Mouse (Mus musculus): ENCODE measurements around the gene Otub2. TPM values are rescaled to one million over a fixed set of nuclear protein-coding genes. Genes with fewer than 3 reads are reported as not detected.
A peak's percentile ranks its signal among the peaks of the same experiment; 100 is the strongest.

Otub2 gene
- polyA plus RNA-seq (2016; fragmentation: Nextera tagmentation; extraction: Ambion mirVana) = 8.3 and 10.0 TPM in 2 replicates

DNA sequence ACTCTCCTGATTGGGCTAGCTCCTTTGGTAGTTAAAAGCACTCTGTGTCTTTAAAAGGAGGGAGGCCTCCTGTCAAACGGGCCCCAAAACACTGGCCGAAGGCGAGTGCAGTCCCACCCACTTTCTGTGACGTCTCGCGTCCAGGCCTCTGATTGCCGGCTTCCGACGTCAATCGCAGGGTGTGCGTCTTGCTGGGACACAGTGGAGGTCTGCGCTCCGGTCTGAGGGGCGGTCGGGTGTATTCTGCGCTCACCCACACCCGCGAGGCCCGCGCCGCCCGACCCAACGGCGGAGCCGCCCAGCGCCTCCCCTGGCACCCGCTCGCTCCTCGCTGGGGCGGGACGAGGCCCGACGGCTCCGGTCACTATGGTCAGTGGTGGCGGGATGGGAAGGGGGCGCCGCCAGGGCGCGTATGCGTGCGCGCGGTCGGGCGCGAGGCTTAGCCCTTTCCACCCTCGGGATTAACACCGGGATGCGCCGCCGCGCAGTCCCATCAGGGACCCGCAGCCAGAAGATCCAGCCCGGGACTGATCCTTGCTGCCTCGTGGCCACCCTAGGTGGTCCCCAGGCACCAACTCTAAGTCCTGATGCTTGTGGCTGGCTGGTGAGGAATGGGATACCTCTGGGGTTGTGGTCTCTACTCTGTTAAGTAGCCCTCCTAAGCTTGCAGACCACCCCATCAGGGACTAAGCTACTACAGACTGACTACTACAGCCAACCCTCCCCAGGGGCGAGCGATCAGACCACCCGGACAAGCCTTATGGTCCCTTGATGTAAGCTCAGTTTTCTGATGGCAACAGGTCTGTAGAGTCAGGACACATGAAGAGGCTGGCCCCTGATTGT, at the start of gene Otub2:
Gene Otub2, plus strand, starts transcription at position 178 of the 843 bp plus-strand sequence.
- Histone ChIP-seq H3K36me3 (no peaks in the 10 kb centered on the region), H3K27ac (peak within 1 kb of the TSS; percentile 93), H3K9me3 (replicated peaks) (no peaks in the 10 kb centered on the region), H3K4me1 (peaks cover 18% of the 10 kb centered on the region), H3K4me3 (peak within 1 kb of the TSS; percentile 86), H3K27me3 (ENCODE audit: low read depth, poor library complexity, severe bottlenecking) (no peaks in the 10 kb centered on the region)
- DNase-seq (ENCODE audit: low spot score) = peak; percentile 93
- 1% methylated on average over 58 of the region's 58 CpGs for WGBS

- H3K4me3 ChIP-seq = no peak overlapping the region
- WGBS = 90% methylated on average over 5 of the region's 5 CpGs
- H3K36me3 ChIP-seq = no peaks in the 10 kb centered on the region
- no peak for DNase-seq (ENCODE audit: low spot score)
- no peaks in the 10 kb centered on the region for H3K9me3 ChIP-seq (replicated peaks)
- H3K4me1 ChIP-seq = no peaks in the 10 kb centered on the region
- no peaks in the 10 kb centered on the region for H3K27me3 ChIP-seq (ENCODE audit: low read depth, poor library complexity, severe bottlenecking)
- no peak overlapping the region for H3K27ac ChIP-seq
Measured at GRCm38 (mm10) chr12:103341212-103341611, 47.3 kb upstream of the Otub2 start.

DNA sequence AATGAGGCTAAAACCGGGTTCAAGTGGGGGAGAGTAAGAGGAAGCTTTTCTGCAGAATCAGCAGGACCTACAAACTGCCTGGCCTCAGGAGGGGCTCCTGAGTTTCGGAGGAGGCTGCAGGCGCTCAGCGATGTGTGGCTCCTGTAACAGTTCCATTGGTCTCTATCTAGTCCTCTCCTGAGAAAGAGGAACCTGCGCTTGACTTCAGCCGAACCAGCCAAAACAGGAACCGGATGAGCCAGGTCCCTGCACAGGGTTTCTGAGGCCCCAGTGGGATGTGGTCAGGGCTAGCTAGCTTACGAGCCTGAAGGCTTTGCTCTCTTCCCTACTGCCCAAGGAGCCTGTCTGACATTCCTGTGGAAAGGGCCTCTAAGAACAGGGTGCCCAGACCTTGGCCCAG, 45.0 kb upstream of the Otub2 start:
- 85% methylated on average over 8 of the region's 8 CpGs for whole genome bisulfite sequencing
- no peak overlapping the region for H3K27ac ChIP-seq
- no peak for DNase-seq (ENCODE audit: low spot score)
- no peaks in the 10 kb centered on the region for H3K36me3 ChIP-seq
- no peaks in the 10 kb centered on the region for H3K9me3 ChIP-seq (replicated peaks)
- H3K27me3 ChIP-seq (ENCODE audit: low read depth, poor library complexity, severe bottlenecking) = no peaks in the 10 kb centered on the region
- H3K4me3 ChIP-seq = no peak overlapping the region
- H3K4me1 ChIP-seq = peaks cover 7% of the 10 kb centered on the region; the same call in 1 of the 2 replicates

DNA sequence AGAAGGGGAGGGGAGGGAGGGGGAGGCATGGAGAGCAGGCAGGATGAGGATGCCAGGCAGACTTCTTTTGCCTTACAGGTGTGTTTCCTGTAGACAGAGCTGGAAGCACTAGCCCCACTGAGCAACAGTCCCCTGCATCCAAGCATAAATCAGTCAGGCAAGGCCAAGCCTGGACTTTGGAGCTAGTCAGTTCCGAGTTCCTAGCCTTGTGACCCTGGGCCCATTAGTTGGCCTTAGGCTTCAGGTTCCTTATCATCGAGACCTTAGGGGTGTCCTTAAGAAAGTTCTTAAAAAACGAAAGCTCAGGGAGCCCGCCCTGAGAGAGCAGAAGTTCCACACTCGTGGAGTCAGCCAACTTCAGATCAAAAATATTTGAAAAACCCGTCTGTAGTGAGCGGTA, 43.5 kb upstream of the Otub2 start:
- no peaks in the 10 kb centered on the region for H3K36me3 ChIP-seq
- peaks cover 7% of the 10 kb centered on the region; the same call in 1 of the 2 replicates for H3K4me1 ChIP-seq
- no peaks in the 10 kb centered on the region for H3K27me3 ChIP-seq (ENCODE audit: low read depth, poor library complexity, severe bottlenecking)
- WGBS = 90% methylated on average over 7 of the region's 7 CpGs
- H3K9me3 ChIP-seq (replicated peaks) = no peaks in the 10 kb centered on the region
- no peak overlapping the region for H3K4me3 ChIP-seq
- DNase-seq (ENCODE audit: low spot score) = no peak
- no peak overlapping the region for H3K27ac ChIP-seq

DNA sequence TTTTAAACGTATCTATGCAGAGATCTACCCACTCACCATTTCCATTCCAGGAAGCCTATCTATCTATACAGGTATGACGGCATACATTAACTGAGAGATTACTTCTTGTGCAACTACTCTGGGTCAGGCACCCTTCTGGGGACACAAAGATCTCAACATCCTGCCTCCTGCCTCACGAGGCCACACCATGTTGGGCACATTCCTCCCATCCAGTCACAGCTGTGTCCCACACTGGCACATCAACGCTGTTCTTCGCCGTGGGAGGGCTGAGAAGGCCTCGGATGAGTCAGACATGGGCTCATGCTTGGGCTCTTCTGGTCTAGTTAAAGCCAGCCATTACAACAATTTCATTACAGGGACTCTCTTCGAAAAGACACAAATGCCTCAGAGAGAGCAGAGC, 41.5 kb upstream of the Otub2 start:
- Histone ChIP-seq H3K4me3 (no peak overlapping the region), H3K4me1 (peaks cover 7% of the 10 kb centered on the region; the same call in 1 of the 2 replicates), H3K36me3 (no peaks in the 10 kb centered on the region), H3K9me3 (replicated peaks) (no peaks in the 10 kb centered on the region), H3K27me3 (ENCODE audit: low read depth, poor library complexity, severe bottlenecking) (no peaks in the 10 kb centered on the region), H3K27ac (no peak overlapping the region)
- WGBS = 90% methylated on average over 8 of the region's 8 CpGs
- no peak for DNase-seq (ENCODE audit: low spot score)

DNA sequence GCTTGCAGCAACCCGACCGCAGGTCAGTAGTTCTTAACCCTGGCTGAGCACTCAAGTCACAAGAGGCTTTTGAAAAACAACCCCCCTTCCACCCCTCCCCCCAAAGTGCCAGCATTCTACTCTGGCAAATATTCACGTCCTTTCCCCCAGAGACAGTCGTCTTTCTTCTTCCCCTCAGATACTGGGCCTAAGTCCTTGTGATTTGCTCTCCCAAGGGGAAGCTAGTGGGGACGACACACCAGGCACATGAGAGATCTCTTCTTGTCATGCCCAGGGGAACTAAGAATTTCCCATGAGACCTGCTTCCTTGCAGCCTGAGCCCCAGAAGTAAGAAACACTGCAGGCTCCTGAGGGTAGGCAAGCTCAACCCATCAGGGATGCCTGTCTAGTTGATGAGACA, 41.1 kb upstream of the Otub2 start:
- H3K4me3 ChIP-seq = no peak overlapping the region
- peaks cover 7% of the 10 kb centered on the region; the same call in 1 of the 2 replicates for H3K4me1 ChIP-seq
- H3K36me3 ChIP-seq = no peaks in the 10 kb centered on the region
- H3K27me3 ChIP-seq (ENCODE audit: low read depth, poor library complexity, severe bottlenecking) = no peaks in the 10 kb centered on the region
- 69% methylated on average over 5 of the region's 5 CpGs for WGBS
- H3K9me3 ChIP-seq (replicated peaks) = no peaks in the 10 kb centered on the region
- no peak for DNase-seq (ENCODE audit: low spot score)
- no peak overlapping the region for H3K27ac ChIP-seq

DNA sequence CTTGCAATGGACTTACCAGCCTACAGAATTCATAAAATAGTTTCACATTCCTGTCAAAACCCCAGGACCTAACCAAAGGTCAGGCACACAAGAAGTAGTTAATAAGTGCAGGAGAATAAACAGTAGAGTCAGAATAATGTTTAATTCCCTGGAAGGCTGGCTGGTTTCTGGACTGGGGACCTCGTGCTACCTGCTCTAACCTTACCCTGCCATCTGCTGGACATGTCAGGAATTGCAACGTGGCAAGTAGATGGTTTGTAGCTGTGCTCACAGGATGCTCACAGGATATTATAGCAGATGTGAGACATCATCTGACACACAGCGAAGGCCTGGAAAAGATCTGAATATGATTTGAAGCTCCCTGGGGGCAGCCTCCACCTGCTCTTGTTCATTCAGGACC, 40.0 kb upstream of the Otub2 start:
- Histone ChIP-seq H3K4me3 (no peak overlapping the region), H3K9me3 (replicated peaks) (no peaks in the 10 kb centered on the region), H3K27ac (no peak overlapping the region), H3K36me3 (no peaks in the 10 kb centered on the region), H3K4me1 (peaks cover 8% of the 10 kb centered on the region; the same call in 1 of the 2 replicates), H3K27me3 (ENCODE audit: low read depth, poor library complexity, severe bottlenecking) (no peaks in the 10 kb centered on the region)
- DNase-seq (ENCODE audit: low spot score) = peak; percentile 86
- 12% methylated on average over 3 of the region's 3 CpGs for WGBS

GRCm38 (mm10) chr12:103352735-103353134, 35.7 kb upstream of the Otub2 start:
- whole genome bisulfite sequencing = 94% methylated on average over 6 of the region's 6 CpGs
- Histone ChIP-seq H3K9me3 (replicated peaks) (no peaks in the 10 kb centered on the region), H3K4me1 (peaks cover 4% of the 10 kb centered on the region; the same call in 1 of the 2 replicates), H3K27ac (no peak overlapping the region), H3K27me3 (ENCODE audit: low read depth, poor library complexity, severe bottlenecking) (no peaks in the 10 kb centered on the region), H3K4me3 (no peak overlapping the region), H3K36me3 (no peaks in the 10 kb centered on the region)
- no peak for DNase-seq (ENCODE audit: low spot score)

- peak; percentile 46 for DNase-seq (ENCODE audit: low spot score)
- 19% methylated on average over 5 of the region's 5 CpGs for WGBS
- Histone ChIP-seq H3K36me3 (no peaks in the 10 kb centered on the region), H3K4me3 (no peak overlapping the region), H3K27ac (no peak overlapping the region), H3K4me1 (peaks cover 4% of the 10 kb centered on the region; the same call in 1 of the 2 replicates), H3K9me3 (replicated peaks) (no peaks in the 10 kb centered on the region), H3K27me3 (ENCODE audit: low read depth, poor library complexity, severe bottlenecking) (no peaks in the 10 kb centered on the region)
Measured at GRCm38 (mm10) chr12:103353538-103353937, 34.9 kb upstream of the Otub2 start.

GRCm38 (mm10) chr12:103355746-103356414, 32.6 kb upstream of the Otub2 start, which contains the start of gene Asb2:
Gene Asb2, minus strand, starts transcription at chr12:103356001.
- H3K27ac ChIP-seq = no peak within 1 kb of the TSS
- H3K4me3 ChIP-seq = no peak within 1 kb of the TSS
- no peaks in the 10 kb centered on the region for H3K9me3 ChIP-seq (replicated peaks)
- WGBS = 78% methylated on average over 14 of the region's 14 CpGs
- H3K4me1 ChIP-seq = peaks cover 4% of the 10 kb centered on the region; the same call in 1 of the 2 replicates
- H3K36me3 ChIP-seq = no peaks in the 10 kb centered on the region
- DNase-seq (ENCODE audit: low spot score) = no peak
- H3K27me3 ChIP-seq (ENCODE audit: low read depth, poor library complexity, severe bottlenecking) = no peaks in the 10 kb centered on the region

GRCm38 (mm10) chr12:103356415-103356748, 32.1 kb upstream of the Otub2 start:
- Histone ChIP-seq H3K4me3 (no peak overlapping the region), H3K4me1 (peaks cover 4% of the 10 kb centered on the region; the same call in 1 of the 2 replicates), H3K27me3 (ENCODE audit: low read depth, poor library complexity, severe bottlenecking) (no peaks in the 10 kb centered on the region), H3K36me3 (no peaks in the 10 kb centered on the region), H3K27ac (no peak overlapping the region), H3K9me3 (replicated peaks) (no peaks in the 10 kb centered on the region)
- no peak for DNase-seq (ENCODE audit: low spot score)
- WGBS = 90% methylated on average over 4 of the region's 4 CpGs

DNA sequence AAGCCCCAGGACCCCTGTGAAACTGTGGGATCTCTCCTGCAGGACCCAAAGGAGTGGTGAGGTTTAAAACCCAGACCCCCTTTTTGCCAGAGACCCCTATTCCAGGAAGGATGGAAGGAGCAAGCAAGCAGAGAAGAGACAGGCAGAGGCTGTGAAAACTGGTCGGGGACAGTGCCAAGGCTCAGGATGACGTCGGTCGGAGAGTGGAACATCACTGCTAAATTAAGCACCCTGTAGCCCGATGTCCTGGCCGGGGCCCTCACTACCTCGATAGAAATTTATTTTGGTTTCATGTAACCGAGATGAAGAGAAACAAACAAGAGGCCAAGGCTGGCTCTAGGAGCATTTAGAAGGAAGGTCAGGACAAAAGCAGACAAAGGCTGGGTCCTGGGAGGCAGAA, 30.3 kb upstream of the Otub2 start:
- Histone ChIP-seq H3K36me3 (no peaks in the 10 kb centered on the region), H3K4me1 (peaks cover 4% of the 10 kb centered on the region; the same call in 1 of the 2 replicates), H3K27me3 (ENCODE audit: low read depth, poor library complexity, severe bottlenecking) (no peaks in the 10 kb centered on the region), H3K27ac (no peak overlapping the region), H3K4me3 (no peak overlapping the region), H3K9me3 (replicated peaks) (no peaks in the 10 kb centered on the region)
- WGBS = 86% methylated on average over 8 of the region's 8 CpGs
- DNase-seq (ENCODE audit: low spot score) = no peak
